Mouse (Mus musculus): ENCODE measurements at regions not wholly inside any gene's neighbourhood (a gene's known extent, or its start where the extent isn't known, plus 50 kb on each side); places are given as distances from the start of the nearest gene placed in this dataset.

DNA sequence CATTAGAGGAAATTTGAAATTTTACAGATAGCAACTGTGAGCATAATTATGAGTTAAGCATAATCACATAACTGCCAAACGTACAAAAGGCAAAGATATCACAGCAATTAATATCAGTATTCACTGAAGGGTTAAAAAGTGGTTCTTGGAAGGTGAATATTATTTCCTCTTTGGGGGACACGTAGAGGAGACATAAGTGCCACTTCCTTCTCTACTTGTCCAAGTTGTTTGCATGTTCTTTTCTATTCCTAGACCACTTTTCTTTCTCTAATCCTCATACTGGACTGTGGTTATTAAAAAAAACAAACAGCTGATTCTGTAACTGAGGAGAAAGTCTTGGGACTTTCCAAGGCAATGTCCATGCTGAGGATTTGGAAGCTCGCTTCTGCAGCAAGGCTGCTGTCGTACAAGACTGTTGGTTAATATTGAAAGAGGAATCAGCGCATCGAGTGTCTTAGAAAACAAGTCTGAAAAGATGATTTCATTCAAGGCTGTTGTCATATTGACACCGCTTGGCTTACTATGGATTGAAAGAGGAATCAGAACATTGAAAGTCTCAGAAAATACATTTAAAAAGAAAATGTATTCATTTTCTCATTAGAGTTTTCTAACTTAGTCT, 61.7 kb upstream of the Tent5a start:
- H3K4me1 ChIP-seq (ENCODE audit: control insufficient read depth, low read depth, low read length) = no peaks in the 10 kb centered on the region
- no peak for ATAC-seq (ENCODE audit: low read depth)
- H3K9me3 ChIP-seq (replicated peaks; ENCODE audit: control insufficient read depth, low read length) = no peaks in the 10 kb centered on the region
- H3K36me3 ChIP-seq (ENCODE audit: control insufficient read depth, insufficient read depth) = no peaks in the 10 kb centered on the region
- 54% methylated on average over 7 of the region's 7 CpGs for WGBS (ENCODE audit: insufficient replicate concordance)
- H3K27ac ChIP-seq (ENCODE audit: low read length) = no peak overlapping the region
- no peak overlapping the region for H3K9ac ChIP-seq (ENCODE audit: low read depth, low read length)
- H3K4me3 ChIP-seq (ENCODE audit: low read depth, low read length) = no peak overlapping the region
- no peaks in the 10 kb centered on the region for H3K27me3 ChIP-seq (ENCODE audit: control insufficient read depth, insufficient read depth, low read depth, low read length)
- H3K4me2 ChIP-seq (ENCODE audit: low read depth, low read length) = no peak overlapping the region

- Histone ChIP-seq H3K27ac (ENCODE audit: low read length) (no peak overlapping the region), H3K9me3 (replicated peaks; ENCODE audit: control insufficient read depth, low read length) (no peaks in the 10 kb centered on the region), H3K4me3 (ENCODE audit: low read depth, low read length) (no peak overlapping the region), H3K9ac (ENCODE audit: low read depth, low read length) (no peak overlapping the region), H3K4me2 (ENCODE audit: low read depth, low read length) (no peak overlapping the region), H3K36me3 (ENCODE audit: control insufficient read depth, insufficient read depth) (no peaks in the 10 kb centered on the region), H3K27me3 (ENCODE audit: control insufficient read depth, insufficient read depth, low read depth, low read length) (no peaks in the 10 kb centered on the region), H3K4me1 (ENCODE audit: control insufficient read depth, low read depth, low read length) (no peaks in the 10 kb centered on the region)
- WGBS (ENCODE audit: insufficient replicate concordance) = 66% methylated on average over 2 of the region's 2 CpGs
- no peak for ATAC-seq (ENCODE audit: low read depth)
Measured at GRCm38 (mm10) chr9:85382413-85382812, 55.3 kb upstream of the Tent5a start.

- no peak overlapping the region for H3K9ac ChIP-seq (ENCODE audit: low read depth, low read length)
- H3K4me3 ChIP-seq (ENCODE audit: low read depth, low read length) = no peak overlapping the region
- no peaks in the 10 kb centered on the region for H3K9me3 ChIP-seq (replicated peaks; ENCODE audit: control insufficient read depth, low read length)
- no peak overlapping the region for H3K4me2 ChIP-seq (ENCODE audit: low read depth, low read length)
- no peaks in the 10 kb centered on the region for H3K36me3 ChIP-seq (ENCODE audit: control insufficient read depth, insufficient read depth)
- no peak overlapping the region for H3K27ac ChIP-seq (ENCODE audit: low read length)
- H3K27me3 ChIP-seq (ENCODE audit: control insufficient read depth, insufficient read depth, low read depth, low read length) = no peaks in the 10 kb centered on the region
- 66% methylated on average over 5 of the region's 5 CpGs for WGBS (ENCODE audit: insufficient replicate concordance)
- ATAC-seq (ENCODE audit: low read depth) = no peak
- no peaks in the 10 kb centered on the region for H3K4me1 ChIP-seq (ENCODE audit: control insufficient read depth, low read depth, low read length)
Measured at GRCm38 (mm10) chr9:85380756-85381155, 53.6 kb upstream of the Tent5a start.

DNA sequence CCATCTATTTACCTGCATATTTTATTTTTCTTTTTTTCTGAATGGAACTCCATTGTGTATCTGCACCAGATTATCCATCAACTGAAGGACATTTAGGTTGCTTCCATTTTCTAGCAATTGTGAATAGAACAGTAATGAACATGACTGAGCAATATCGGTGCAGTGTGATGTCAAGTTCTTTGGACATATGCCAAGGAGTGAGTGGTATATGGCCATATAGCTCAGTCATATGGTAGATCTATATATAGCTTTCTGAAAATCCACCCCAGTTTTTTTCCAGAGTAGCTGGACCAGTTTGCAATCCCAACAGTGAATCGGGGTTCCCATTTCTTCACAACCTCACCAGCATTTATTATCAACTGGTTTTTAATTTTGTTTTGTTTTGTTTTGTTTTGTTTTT, 52.0 kb upstream of the Tent5a start:
- ATAC-seq (ENCODE audit: low read depth) = no peak
- no peak overlapping the region for H3K27ac ChIP-seq (ENCODE audit: low read length)
- no peaks in the 10 kb centered on the region for H3K27me3 ChIP-seq (ENCODE audit: control insufficient read depth, insufficient read depth, low read depth, low read length)
- no peaks in the 10 kb centered on the region for H3K4me1 ChIP-seq (ENCODE audit: control insufficient read depth, low read depth, low read length)
- no peak overlapping the region for H3K9ac ChIP-seq (ENCODE audit: low read depth, low read length)
- 64% methylated on average over 2 of the region's 2 CpGs for whole genome bisulfite sequencing (ENCODE audit: insufficient replicate concordance)
- no peak overlapping the region for H3K4me2 ChIP-seq (ENCODE audit: low read depth, low read length)
- H3K9me3 ChIP-seq (replicated peaks; ENCODE audit: control insufficient read depth, low read length) = no peaks in the 10 kb centered on the region
- no peaks in the 10 kb centered on the region for H3K36me3 ChIP-seq (ENCODE audit: control insufficient read depth, insufficient read depth)
- H3K4me3 ChIP-seq (ENCODE audit: low read depth, low read length) = no peak overlapping the region

Data from liver, embryonic 16.5 days (tissue).